Mouse (Mus musculus): ENCODE data around the gene Gpr183. TPM values are rescaled to one million over a fixed set of nuclear protein-coding genes. Genes with fewer than 3 reads are reported as not detected.

The Gpr183 gene
- polyA plus RNA-seq, 1 experiment from 2014 or later: 1.0 TPM

DNA sequence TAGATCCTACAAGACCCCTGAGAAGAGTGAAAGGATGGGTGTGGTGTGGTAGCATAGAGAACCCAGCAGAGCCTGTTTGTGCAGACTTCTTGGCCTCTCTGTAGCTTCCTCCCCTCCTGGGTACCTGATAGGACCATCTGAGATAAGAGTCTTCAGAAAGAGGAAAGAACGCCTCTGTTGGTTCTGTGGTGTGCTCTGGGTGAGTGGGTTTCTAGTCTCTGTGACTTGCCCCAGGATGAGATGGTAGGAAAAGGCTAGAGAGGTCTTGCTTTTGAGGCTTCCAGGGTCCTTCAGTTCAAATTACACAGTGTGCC is 30.5 kb upstream of the Gpr183 start:
- H3K4me1 ChIP-seq (replicated peaks): no peaks in the 10 kb centered on the region
- no peak for ATAC-seq (ENCODE audit: low FRiP score)
- no peaks in the 10 kb centered on the region for H3K27me3 ChIP-seq
- no peak overlapping the region for H3K9ac ChIP-seq
- no peak overlapping the region for H3K4me3 ChIP-seq
- 86% methylated on average over 1 of the region's 1 CpGs for WGBS
- no peak overlapping the region for H3K4me2 ChIP-seq
- H3K27ac ChIP-seq: no peak overlapping the region
- peaks cover 38% of the 10 kb centered on the region for H3K36me3 ChIP-seq
- no peaks in the 10 kb centered on the region for H3K9me3 ChIP-seq

DNA sequence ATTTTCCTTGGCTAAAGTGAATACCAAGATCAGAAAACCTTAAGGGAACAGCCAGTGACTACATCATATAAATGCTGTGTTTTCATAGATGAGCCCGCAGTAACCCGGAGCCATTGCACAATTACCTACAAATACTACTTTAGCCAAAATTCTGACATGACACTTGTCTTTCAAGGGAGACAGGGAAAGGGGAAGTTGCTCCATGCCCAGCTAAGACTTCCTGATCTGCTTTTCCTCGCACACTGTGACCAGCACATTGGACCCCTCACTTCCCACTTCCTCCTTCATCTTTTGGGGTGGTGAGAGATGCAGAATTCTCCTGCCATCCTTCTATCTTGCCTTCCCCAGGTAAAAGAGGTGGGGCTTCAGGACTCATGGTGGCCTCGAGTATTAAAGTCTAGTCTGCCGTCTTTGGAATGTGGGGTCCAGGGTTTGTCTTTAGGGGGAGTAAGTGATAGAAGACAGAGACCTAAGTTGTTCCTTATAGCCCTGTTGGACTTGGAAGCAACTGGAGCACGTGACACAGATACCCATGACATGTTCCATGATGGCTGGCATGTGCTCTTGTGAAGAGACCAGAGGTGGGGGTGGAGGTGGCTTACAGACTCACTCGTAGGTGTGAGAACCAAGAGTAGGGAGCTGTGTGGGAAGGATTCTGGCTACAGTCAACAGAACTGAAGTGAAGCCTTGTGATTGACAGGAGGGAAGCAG is 30.0 kb upstream of the Gpr183 start:
- Histone ChIP-seq H3K4me1 (replicated peaks) (no peaks in the 10 kb centered on the region), H3K9me3 (no peaks in the 10 kb centered on the region), H3K27me3 (no peaks in the 10 kb centered on the region), H3K36me3 (peaks cover 36% of the 10 kb centered on the region), H3K27ac (no peak overlapping the region), H3K4me3 (no peak overlapping the region), H3K4me2 (no peak overlapping the region), H3K9ac (no peak overlapping the region)
- no peak for ATAC-seq (ENCODE audit: low FRiP score)
- WGBS: 94% methylated on average over 7 of the region's 7 CpGs

DNA sequence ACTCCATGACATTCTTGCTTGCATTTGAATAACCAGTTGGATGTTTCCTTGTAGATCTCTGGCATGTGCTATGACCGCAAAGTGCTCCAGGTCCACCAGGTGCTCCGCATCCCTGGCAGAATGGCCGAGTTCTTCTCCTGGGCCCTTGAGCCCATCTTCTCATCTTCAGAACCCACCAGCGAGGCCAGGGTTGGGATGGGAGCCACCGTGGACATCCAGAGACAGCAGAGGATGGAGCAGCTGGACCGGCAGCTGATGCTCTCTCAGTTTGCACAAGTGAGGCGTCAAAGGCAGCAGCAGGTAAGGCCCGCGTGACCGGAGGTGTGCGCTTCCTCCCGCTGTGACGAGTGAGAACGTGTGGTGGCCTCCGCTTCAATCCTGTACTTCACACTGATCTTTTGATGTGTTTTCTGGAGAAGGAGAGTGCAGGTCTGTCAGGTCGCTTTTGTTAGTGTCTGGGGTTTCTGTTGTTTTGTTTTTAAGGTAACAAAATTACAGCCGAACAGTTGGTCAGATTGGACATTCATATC is 29.2 kb upstream of the Gpr183 start:
- Histone ChIP-seq H3K4me1 (replicated peaks) (no peaks in the 10 kb centered on the region), H3K4me2 (no peak overlapping the region), H3K9ac (no peak overlapping the region), H3K4me3 (no peak overlapping the region), H3K27me3 (no peaks in the 10 kb centered on the region), H3K27ac (no peak overlapping the region), H3K36me3 (peaks cover 36% of the 10 kb centered on the region), H3K9me3 (no peaks in the 10 kb centered on the region)
- no peak for ATAC-seq (ENCODE audit: low FRiP score)
- 96% methylated on average over 17 of the region's 17 CpGs for WGBS

DNA sequence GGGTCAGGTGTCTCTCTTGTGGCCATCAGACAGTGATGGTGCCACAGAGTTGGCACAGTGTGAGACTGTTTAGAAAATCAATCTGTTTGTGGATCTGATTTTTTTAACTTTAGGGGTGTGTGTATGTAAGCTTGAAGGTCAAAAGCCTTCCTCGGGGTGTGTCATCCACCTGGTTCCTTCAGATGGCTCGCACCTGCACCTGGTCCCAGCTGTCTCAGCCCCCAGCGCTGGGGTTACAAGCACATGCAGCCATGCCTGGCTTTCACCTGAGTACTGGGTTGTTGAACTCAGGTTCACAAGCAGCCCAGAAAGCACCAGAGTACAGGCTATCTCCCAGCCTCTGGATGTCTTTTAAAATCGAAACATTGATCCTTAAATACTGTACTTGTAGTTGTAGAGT is 28.6 kb upstream of the Gpr183 start:
- H3K4me2 ChIP-seq: no peak overlapping the region
- H3K4me1 ChIP-seq (replicated peaks): no peaks in the 10 kb centered on the region
- H3K9me3 ChIP-seq: no peaks in the 10 kb centered on the region
- H3K27ac ChIP-seq: no peak overlapping the region
- WGBS: 96% methylated on average over 4 of the region's 4 CpGs
- no peak overlapping the region for H3K9ac ChIP-seq
- ATAC-seq (ENCODE audit: low FRiP score): no peak
- H3K36me3 ChIP-seq: peaks cover 36% of the 10 kb centered on the region
- no peaks in the 10 kb centered on the region for H3K27me3 ChIP-seq
- no peak overlapping the region for H3K4me3 ChIP-seq

DNA sequence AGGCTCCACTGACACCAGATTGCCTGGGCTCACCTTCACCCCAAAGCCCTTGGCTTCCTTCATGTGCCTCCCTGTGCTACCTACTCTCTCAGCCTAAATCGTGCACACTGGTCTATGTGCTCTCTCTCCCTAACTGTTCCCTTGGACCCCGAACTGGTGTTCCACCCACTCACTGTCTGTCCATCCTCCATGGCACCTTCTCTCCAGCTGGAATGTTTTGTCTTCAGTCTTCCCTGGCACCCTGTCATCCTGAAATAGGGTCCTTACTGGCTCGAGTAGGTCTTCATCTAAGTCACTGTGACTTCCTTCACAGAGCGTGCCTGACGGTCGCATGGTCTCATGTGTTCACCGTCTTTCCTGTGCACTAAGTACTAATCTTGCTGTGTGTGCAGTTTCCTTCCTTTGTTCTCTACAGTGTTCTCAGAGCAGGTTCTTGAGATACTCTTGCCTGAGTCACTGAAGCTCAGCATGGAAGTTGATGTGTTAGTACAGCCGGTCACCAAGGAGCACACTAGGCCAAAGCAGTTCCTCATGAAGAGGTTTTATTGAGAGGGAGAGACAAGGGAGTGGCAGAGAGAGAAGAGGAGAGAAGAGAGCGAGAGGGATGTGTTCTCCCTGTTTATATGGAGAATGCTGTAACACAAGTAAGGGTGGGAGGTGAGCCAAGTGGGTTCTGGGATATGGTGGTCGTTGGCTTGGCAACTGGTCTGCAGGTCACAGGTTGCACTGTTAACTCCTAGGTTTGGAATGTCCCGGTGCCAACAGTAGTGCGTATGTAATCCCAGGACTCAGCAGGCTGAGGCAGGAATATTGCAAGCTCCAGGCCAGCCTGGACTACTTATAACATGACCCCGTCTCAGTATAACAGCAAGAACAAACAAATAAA is 27.6 kb upstream of the Gpr183 start:
- no peak overlapping the region for H3K27ac ChIP-seq
- no peaks in the 10 kb centered on the region for H3K9me3 ChIP-seq
- peaks cover 32% of the 10 kb centered on the region for H3K36me3 ChIP-seq
- WGBS: 92% methylated on average over 13 of the region's 13 CpGs
- H3K4me1 ChIP-seq (replicated peaks): no peaks in the 10 kb centered on the region
- no peak overlapping the region for H3K9ac ChIP-seq
- no peak overlapping the region for H3K4me3 ChIP-seq
- no peak for ATAC-seq (ENCODE audit: low FRiP score)
- H3K27me3 ChIP-seq: no peaks in the 10 kb centered on the region
- no peak overlapping the region for H3K4me2 ChIP-seq

DNA sequence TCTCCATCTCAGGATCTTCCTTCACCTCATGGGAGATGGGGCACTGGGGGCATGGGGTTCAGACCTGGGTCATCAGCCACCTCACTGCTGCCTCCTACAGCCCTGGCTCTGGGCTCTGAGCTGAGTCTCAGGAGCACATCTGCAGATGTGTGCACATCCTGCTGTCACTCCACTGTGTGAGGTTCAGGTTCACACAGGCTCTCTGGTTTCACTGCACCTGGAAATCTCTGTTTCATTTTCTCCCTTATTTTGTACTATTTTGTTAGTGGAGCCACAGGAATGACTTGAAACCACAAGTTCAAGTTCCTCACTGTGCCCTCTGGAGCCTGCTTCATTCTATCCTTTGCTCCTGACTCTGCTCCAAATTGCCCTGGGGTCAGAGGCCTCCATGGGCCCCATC is 26.9 kb upstream of the Gpr183 start:
- Histone ChIP-seq H3K9ac (no peak overlapping the region), H3K4me1 (replicated peaks) (no peaks in the 10 kb centered on the region)
- no peak for ATAC-seq (ENCODE audit: low FRiP score)

DNA sequence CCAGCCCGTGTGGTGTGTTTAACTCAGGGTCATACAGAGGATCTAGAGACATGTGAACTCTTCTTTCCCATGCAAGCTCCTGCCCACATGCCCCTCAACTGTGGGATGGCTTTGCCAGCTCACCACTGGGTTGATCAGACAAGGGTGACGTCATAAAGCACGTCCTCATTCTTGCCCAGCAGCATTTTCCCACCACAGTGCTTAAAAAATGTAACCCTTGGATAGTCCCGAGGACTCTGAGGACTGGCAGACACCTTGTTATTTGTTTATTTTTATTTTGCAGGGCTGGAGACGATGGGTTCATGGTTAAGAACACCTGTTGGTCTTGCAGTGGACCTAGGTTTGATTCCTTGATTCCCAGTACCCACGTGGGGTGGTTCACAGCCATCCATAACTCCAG is 25.9 kb upstream of the Gpr183 start:
- no peak overlapping the region for H3K9ac ChIP-seq
- H3K4me2 ChIP-seq: no peak overlapping the region
- H3K4me1 ChIP-seq (replicated peaks): no peaks in the 10 kb centered on the region
- no peak overlapping the region for H3K27ac ChIP-seq
- no peak for ATAC-seq (ENCODE audit: low FRiP score)
- no peaks in the 10 kb centered on the region for H3K27me3 ChIP-seq
- no peaks in the 10 kb centered on the region for H3K9me3 ChIP-seq
- no peak overlapping the region for H3K4me3 ChIP-seq
- 88% methylated on average over 6 of the region's 6 CpGs for WGBS
- peaks cover 17% of the 10 kb centered on the region for H3K36me3 ChIP-seq

More for the DNA sequence above, 26.9 kb upstream of the Gpr183 start:
- Histone ChIP-seq H3K27me3 (no peaks in the 10 kb centered on the region), H3K4me2 (no peak overlapping the region), H3K4me3 (no peak overlapping the region), H3K27ac (no peak overlapping the region), H3K36me3 (peaks cover 27% of the 10 kb centered on the region), H3K9me3 (no peaks in the 10 kb centered on the region)

DNA sequence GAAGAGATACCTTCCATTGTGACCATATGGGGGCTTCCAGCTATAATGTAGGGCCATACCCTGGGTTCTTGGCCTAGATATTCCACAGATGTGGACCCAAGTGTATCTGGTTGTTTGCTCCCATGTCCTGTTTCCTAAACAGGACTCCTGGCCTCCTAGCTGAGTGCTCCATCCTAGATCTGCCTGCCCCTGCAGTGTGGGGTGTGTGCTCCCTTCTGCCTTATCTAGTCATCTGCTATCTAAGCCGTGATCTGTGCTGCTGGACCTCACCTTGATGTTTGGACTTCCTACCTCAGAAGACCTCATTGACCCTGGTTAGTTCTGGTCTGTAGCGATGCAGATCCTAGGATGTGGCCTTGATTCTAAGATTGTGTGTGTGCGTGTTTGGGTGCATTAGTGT is 24.9 kb upstream of the Gpr183 start:
- Histone ChIP-seq H3K36me3 (peaks cover 7% of the 10 kb centered on the region), H3K27ac (no peak overlapping the region), H3K9ac (no peak overlapping the region), H3K4me1 (replicated peaks) (no peaks in the 10 kb centered on the region), H3K4me2 (no peak overlapping the region), H3K9me3 (no peaks in the 10 kb centered on the region), H3K4me3 (no peak overlapping the region), H3K27me3 (no peaks in the 10 kb centered on the region)
- 99% methylated on average over 3 of the region's 3 CpGs for WGBS
- ATAC-seq (ENCODE audit: low FRiP score): no peak

DNA sequence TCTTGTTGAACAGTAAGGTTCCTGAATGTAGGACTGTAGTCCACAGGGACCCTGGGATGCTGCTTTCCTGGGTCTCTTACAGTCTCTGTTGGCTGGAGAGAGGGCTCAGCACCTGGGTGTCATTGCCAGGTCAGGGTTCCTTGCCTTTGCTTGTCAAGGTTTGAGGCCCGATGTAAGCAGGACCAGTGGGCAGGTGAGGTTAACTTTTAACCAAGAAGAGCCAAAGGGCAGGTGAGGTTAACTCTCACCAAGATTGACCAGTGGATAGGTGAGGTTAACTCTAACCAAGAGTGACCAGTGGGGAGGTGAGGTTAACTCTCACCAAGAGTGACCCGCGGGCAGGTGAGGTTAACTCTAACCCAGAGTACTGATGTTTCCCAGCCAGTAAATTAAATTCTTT is 24.3 kb upstream of the Gpr183 start:
- peaks cover 3% of the 10 kb centered on the region for H3K36me3 ChIP-seq
- H3K4me2 ChIP-seq: no peak overlapping the region
- no peaks in the 10 kb centered on the region for H3K9me3 ChIP-seq
- H3K27ac ChIP-seq: no peak overlapping the region
- no peak overlapping the region for H3K9ac ChIP-seq
- WGBS: 97% methylated on average over 3 of the region's 3 CpGs
- no peak for ATAC-seq (ENCODE audit: low FRiP score)
- H3K27me3 ChIP-seq: no peaks in the 10 kb centered on the region
- H3K4me1 ChIP-seq (replicated peaks): no peaks in the 10 kb centered on the region
- H3K4me3 ChIP-seq: no peak overlapping the region

DNA sequence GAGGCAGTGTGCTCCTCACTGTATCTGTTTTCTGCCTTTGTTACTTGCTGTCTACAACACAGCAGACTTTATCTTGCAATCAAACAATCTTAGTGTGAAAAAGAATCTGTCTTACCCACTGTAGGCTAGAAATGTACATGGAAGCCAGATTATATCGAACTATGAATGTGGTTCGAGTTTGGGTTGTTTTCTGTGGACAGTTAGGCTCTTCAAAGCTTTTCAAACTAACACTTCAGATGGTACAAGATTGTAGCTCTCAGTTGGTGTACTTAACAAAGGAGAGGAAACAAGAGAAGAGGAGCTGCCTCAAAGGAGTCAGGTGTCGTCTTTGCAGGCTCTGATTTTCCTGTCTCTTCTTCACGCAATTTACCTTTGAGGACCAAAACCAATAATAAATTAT is 22.7 kb upstream of the Gpr183 start:
- WGBS: 87% methylated on average over 4 of the region's 4 CpGs
- H3K4me1 ChIP-seq (replicated peaks): no peaks in the 10 kb centered on the region
- no peaks in the 10 kb centered on the region for H3K27me3 ChIP-seq
- no peak for ATAC-seq (ENCODE audit: low FRiP score)
- no peaks in the 10 kb centered on the region for H3K36me3 ChIP-seq
- H3K9ac ChIP-seq: no peak overlapping the region
- H3K4me2 ChIP-seq: no peak overlapping the region
- H3K27ac ChIP-seq: no peak overlapping the region
- H3K9me3 ChIP-seq: no peaks in the 10 kb centered on the region
- no peak overlapping the region for H3K4me3 ChIP-seq

DNA sequence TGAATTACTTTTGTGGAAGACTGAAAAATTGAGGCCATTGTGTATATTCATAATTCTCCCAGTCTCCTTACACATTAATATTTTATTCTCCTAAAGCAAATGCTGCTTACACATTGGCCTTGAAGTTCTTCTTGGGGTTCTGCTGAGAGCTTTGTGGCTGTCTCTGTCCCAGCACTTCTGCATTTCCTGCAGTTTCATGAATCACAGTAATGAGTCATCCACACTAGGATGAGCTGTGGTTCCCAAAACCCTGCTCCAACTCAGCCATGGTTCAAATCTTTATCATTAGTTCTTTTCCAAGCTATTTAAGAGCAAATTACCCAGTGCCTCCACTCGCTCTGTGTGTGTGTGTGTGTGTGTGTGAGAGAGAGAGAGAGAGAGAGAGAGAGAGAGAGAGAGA is 22.3 kb upstream of the Gpr183 start:
- no peaks in the 10 kb centered on the region for H3K9me3 ChIP-seq
- H3K27me3 ChIP-seq: no peaks in the 10 kb centered on the region
- H3K36me3 ChIP-seq: no peaks in the 10 kb centered on the region
- H3K9ac ChIP-seq: no peak overlapping the region
- no peak overlapping the region for H3K27ac ChIP-seq
- H3K4me1 ChIP-seq (replicated peaks): no peaks in the 10 kb centered on the region
- H3K4me2 ChIP-seq: no peak overlapping the region
- 76% methylated on average over 1 of the region's 1 CpGs for WGBS
- no peak overlapping the region for H3K4me3 ChIP-seq
- ATAC-seq (ENCODE audit: low FRiP score): no peak

DNA sequence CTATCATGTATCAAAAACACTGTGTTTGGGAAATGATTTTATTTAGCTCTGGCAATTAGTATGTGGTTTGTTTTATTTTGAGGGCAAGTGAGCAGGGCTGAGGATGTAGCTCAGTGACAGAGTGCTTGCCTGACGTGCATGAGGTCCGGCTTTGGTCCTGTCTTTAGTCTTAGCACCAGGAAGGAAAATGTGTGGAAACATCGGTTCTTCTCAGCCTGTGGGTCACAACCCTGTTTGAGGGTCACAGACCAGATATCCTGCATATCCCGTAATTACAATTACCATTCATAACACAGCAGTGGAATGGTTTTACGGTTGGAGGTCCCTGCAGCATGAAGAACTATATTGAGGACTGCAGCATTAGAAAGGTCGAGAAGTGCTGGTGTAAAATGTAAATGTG is 21.0 kb upstream of the Gpr183 start:
- ATAC-seq (ENCODE audit: low FRiP score): no peak
- H3K4me3 ChIP-seq: no peak overlapping the region
- H3K27ac ChIP-seq: no peak overlapping the region
- H3K36me3 ChIP-seq: no peaks in the 10 kb centered on the region
- 89% methylated on average over 6 of the region's 6 CpGs for WGBS
- no peaks in the 10 kb centered on the region for H3K9me3 ChIP-seq
- H3K4me1 ChIP-seq (replicated peaks): no peaks in the 10 kb centered on the region
- H3K27me3 ChIP-seq: no peaks in the 10 kb centered on the region
- H3K9ac ChIP-seq: no peak overlapping the region
- no peak overlapping the region for H3K4me2 ChIP-seq

DNA sequence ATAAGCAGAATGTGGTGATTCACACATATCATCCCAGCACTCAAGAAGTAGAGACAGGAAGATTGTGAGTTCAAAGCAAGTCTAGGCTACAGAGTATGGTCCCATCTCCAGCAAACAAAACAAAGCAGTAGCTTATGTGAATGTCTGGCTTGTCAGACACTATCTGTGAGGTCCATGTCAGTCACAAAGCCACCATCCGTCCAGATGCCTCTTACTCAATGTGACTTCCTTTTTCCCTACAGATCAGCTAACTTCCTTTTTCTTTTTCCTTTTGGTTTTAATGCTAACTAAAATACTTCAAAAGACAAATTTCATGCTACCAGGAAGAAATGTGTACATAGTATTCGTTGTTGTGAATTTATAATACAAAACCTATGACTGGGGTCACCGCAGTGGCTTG is 20.5 kb upstream of the Gpr183 start:
- WGBS: 85% methylated on average over 3 of the region's 3 CpGs
- ATAC-seq (ENCODE audit: low FRiP score): no peak
- no peaks in the 10 kb centered on the region for H3K9me3 ChIP-seq
- H3K36me3 ChIP-seq: no peaks in the 10 kb centered on the region
- no peak overlapping the region for H3K9ac ChIP-seq
- H3K4me1 ChIP-seq (replicated peaks): no peaks in the 10 kb centered on the region
- no peak overlapping the region for H3K27ac ChIP-seq
- H3K4me2 ChIP-seq: no peak overlapping the region
- H3K27me3 ChIP-seq: no peaks in the 10 kb centered on the region
- H3K4me3 ChIP-seq: no peak overlapping the region

All from hindbrain, embryonic 13.5 days (tissue).